Mouse (Mus musculus): ENCODE measurements at regions not wholly inside any gene's neighbourhood (a gene's known extent, or its start where the extent isn't known, plus 50 kb on each side); places are given as distances from the start of the nearest gene placed in this dataset.

GRCm38 (mm10) chr17:45808374-45808773, 74.7 kb upstream of the 1600014C23Rik start:
- TF ChIP-seq CTCF (IDR thresholded peaks at IDR 0.05; ENCODE audit: control insufficient read depth, insufficient read depth, insufficient read length) (no peak), MAX (IDR thresholded peaks at IDR 0.05) (no peak), CEBPB (IDR thresholded peaks at IDR 0.05; ENCODE audit: low read depth) (no peak), MYOD1 (IDR thresholded peaks at IDR 0.05; ENCODE audit: control insufficient read depth, insufficient read length, low read depth) (no peak)
